In the genomic region with DNA sequence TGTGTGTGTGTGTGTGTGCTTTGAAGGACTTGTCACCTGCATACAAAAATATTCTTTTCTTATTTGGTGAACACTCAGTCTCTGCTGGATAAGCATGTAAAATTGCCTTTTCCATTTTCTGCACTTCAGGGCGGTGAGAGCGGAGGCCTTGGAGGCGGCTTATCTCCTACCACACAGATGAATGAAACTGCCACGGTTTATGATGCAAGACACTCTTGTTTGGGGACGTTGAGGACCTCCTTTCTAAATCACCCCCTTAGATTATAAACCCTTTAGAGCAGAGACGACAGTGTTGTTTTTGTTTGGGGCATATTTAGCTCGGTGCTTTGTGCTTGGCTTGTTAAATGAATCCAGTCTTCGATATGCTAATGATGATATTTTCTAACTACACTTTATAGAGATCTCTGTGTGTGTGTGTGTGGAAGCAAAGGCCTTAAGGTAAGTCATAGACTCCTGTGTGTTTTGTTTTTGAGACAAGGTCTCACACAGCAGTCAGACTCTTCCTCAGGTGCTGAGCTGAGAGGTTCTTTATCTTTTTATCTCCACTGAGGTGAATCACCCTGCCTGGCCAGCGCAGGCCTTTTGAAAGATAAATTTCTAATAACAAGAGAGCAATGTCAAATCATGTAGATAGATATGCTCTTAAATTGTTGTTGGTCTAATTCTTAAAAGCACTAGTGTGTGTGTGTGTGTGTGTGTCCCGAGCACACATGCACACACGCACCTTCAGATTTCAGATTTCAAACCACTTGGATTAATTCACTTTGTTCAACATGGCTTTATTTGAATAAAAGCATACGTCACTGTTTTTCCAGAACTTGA, we compare ENCODE assay signal across 19 mouse cellular contexts. TPM values are rescaled to one million over a fixed set of nuclear protein-coding genes. Genes with fewer than 3 reads are reported as not detected.
DNase-seq lines count a peak whose midpoint lies in the region; ATAC-seq and TF ChIP-seq lines count a peak whose summit lies in the region.
"Had no signal": no experiment of that assay in that cellular context is flagged by ENCODE, and none has a peak within 500 bp of the region (broad histone marks: within the 10 kb centered on the region; RNA-seq: fewer than 3 reads in every experiment).

No protein-coding gene starts in this region.

- no peak for TF ChIP-seq CTCF in G1E (IDR thresholded peaks at IDR 0.05; ENCODE audit: low read depth, low read length)
- TF ChIP-seq CTCF in brain, embryonic 14.5 days (IDR thresholded peaks at IDR 0.05; ENCODE audit: borderline replicate concordance, extremely low read depth, insufficient read depth, insufficient read length) = no peak

- H3K4me2 ChIP-seq in liver, embryonic 16.5 days (ENCODE audit: low read depth, low read length) = peak overlapping the region; percentile 50
- H3K4me2 ChIP-seq: embryonic facial prominence, embryonic 15.5 days; forebrain, embryonic 13.5 days; lung, embryonic 14.5 days had no signal

- ATAC-seq in G1E (ENCODE audit: extremely low read depth, insufficient number of reproducible peaks, low FRiP score, poor library complexity, severe bottlenecking) = peak; percentile 90
- peak; percentile 57 for ATAC-seq in granulocyte monocyte progenitor cell, adult 5-6 weeks (replicated peaks; ENCODE audit: poor library complexity, severe bottlenecking)
- peak; percentile 92 for ATAC-seq in liver, embryonic 16.5 days (ENCODE audit: low read depth)
- ATAC-seq: forebrain, embryonic 13.5 days; hindbrain, postnatal 0 days had no signal

- H3K27ac ChIP-seq in liver, embryonic 16.5 days (ENCODE audit: low read length) = peak overlapping the region; percentile 86
- H3K27ac ChIP-seq: embryonic facial prominence, embryonic 15.5 days; forebrain, embryonic 13.5 days; hindbrain, postnatal 0 days; macrophage had no signal

- TF ChIP-seq POLR2A in brain, embryonic 14.5 days (IDR thresholded peaks at IDR 0.05; ENCODE audit: borderline replicate concordance, extremely low read depth, insufficient read depth, insufficient read length, poor library complexity, severe bottlenecking) = no peak

- H3K4me1 ChIP-seq in G1E (ENCODE audit: insufficient read depth, low read depth, low read length) = peaks cover 54% of the 10 kb centered on the region
- H3K4me1 ChIP-seq in liver, embryonic 16.5 days (ENCODE audit: control insufficient read depth, low read depth, low read length) = peaks cover 29% of the 10 kb centered on the region
- H3K4me1 ChIP-seq: embryonic facial prominence, embryonic 15.5 days; forebrain, embryonic 13.5 days had no signal

- DNase-seq in G1E (ENCODE audit: low spot score) = peak; percentile 45
- DNase-seq in brain, embryonic 14.5 days (ENCODE audit: low read depth) = peak; percentile 32
- DNase-seq in cerebellum, postnatal 36 days = no peak
- DNase-seq in lung, postnatal 36 days = no peak
- no peak for DNase-seq in spleen, adult 18-20 months
- DNase-seq: cerebellum, adult 8-10 months; embryo, embryonic 11 days; heart, postnatal 4 days; kidney, adult 2 months; kidney, postnatal 14 days; layer of hippocampus, adult 9-11 months; lung, embryonic 14.5 days; thymus, postnatal 4 days had no signal

- H3K27me3 ChIP-seq in G1E (ENCODE audit: insufficient read depth, low read length) = no peaks in the 10 kb centered on the region
- H3K27me3 ChIP-seq in liver, embryonic 16.5 days (ENCODE audit: control insufficient read depth, insufficient read depth, low read depth, low read length) = no peaks in the 10 kb centered on the region
- H3K27me3 ChIP-seq: embryonic facial prominence, embryonic 15.5 days; forebrain, embryonic 13.5 days had no signal

- no peak overlapping the region; the same call in 1 of the 2 replicates for H3K4me3 ChIP-seq in G1E (ENCODE audit: low read depth, low read length)
- H3K4me3 ChIP-seq in liver, embryonic 16.5 days (ENCODE audit: low read depth, low read length) = no peak overlapping the region
- H3K4me3 ChIP-seq: embryonic facial prominence, embryonic 15.5 days; forebrain, embryonic 13.5 days had no signal

- no peaks in the 10 kb centered on the region for H3K36me3 ChIP-seq in G1E (replicated peaks)
- no peaks in the 10 kb centered on the region for H3K36me3 ChIP-seq in liver, embryonic 16.5 days (ENCODE audit: control insufficient read depth, insufficient read depth)
- H3K36me3 ChIP-seq: embryonic facial prominence, embryonic 15.5 days had no signal

- WGBS in liver, embryonic 16.5 days (ENCODE audit: insufficient replicate concordance) = 32% methylated on average over 12 of the region's 12 CpGs

- H3K9ac ChIP-seq in liver, embryonic 16.5 days (ENCODE audit: low read depth, low read length) = peak overlapping the region; percentile 40
- H3K9ac ChIP-seq: embryonic facial prominence, embryonic 15.5 days; forebrain, embryonic 13.5 days; lung, embryonic 14.5 days had no signal

- H3K9me3 ChIP-seq in G1E (replicated peaks) = no peaks in the 10 kb centered on the region
- H3K9me3 ChIP-seq in liver, embryonic 16.5 days (replicated peaks; ENCODE audit: control insufficient read depth, low read length) = no peaks in the 10 kb centered on the region
- H3K9me3 ChIP-seq: embryonic facial prominence, embryonic 15.5 days; forebrain, embryonic 13.5 days had no signal

RNA-seq across cellular contexts. Expression of a gene that starts 8.4 kb away (rescaled TPM):
- total RNA-seq in G1E (2014; fragmentation: Nextera tagmentation) = 87.9 and 95.4 TPM in 2 replicates
- 95.7 and 95.9 TPM in 2 replicates for total RNA-seq in G1E (2017)
- 99.6 and 129 TPM in 2 replicates for polyA plus RNA-seq in G1E (2012)
- 161 and 171 TPM in 2 replicates for polyA plus RNA-seq in brain, embryonic 14.5 days (2012; rRNA removed)
- total RNA-seq in granulocyte monocyte progenitor cell, adult 5-6 weeks (2014; fragmentation: Nextera tagmentation) = 50.5 and 62.7 TPM in 2 replicates
- total RNA-seq in granulocyte monocyte progenitor cell, adult 5-6 weeks (2017) = 39.7 and 40.2 TPM in 2 replicates
- polyA plus RNA-seq in liver, embryonic 16.5 days (2015; fragmentation: Nextera tagmentation; extraction: Ambion mirVana) = 79.7 and 82.5 TPM in 2 replicates

Comparison
In these comparisons a context has a peak if more than half of its experiments do, and no peak if none do; other contexts are left out.
1. DNase-seq: peak in G1E (single experiment) and brain, embryonic 14.5 days (single experiment); none in cerebellum, postnatal 36 days (0 of 2), lung, postnatal 36 days (single experiment) and spleen, adult 18-20 months (0 of 2).
2. Peak in every context shown above with its lines, with median percentiles within 50 percentile points of each other: ATAC-seq.